Mouse (Mus musculus) pancreas, adult 10 weeks (tissue): ENCODE measurements around the gene Gm49391. TPM values are rescaled to one million over a fixed set of nuclear protein-coding genes. Genes with fewer than 3 reads are reported as not detected.

ENCODE experiments used
- polyA plus RNA-seq: library from polyadenylated mRNA; stranded (reverse); fragments of 350-450 nt; fragmentation: Illumina TruSeq; extraction: RNeasy Lipid Tissue Mini Kit (QIAGEN cat#74804); gene quantifications from one replicate; pipeline ENCODE4 v1.2.3, GENCODE M21; 2015; ENCODE audit warnings: low read depth, low replicate concordance; ENCODE audit not compliant: insufficient read depth

Gene Gm49391
- 1.7 TPM for polyA plus RNA-seq

DNA sequence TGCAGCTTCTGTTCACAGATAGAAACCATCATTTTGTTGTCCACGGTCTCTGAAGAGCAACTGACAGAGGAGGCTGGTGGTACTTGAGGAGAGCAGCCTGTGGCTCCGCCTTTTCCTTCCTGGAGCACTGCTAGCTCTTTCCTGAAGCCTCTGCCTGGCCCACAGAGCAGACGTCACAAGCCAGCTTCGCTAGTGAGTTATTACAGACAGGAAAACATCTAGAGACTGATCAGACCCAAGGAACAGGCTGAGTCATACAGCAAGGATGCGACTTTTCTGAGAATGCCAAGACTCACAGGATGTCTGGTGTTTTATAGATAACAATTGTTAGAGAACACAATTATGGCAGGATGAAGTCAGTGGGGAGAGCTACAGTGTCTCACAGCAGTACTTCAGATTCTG, at the start of gene Gm49391, which contains the start of gene Ctla2a:
Gene Gm49391, minus strand, starts transcription at position 72 of the 402 bp plus-strand sequence.
Gene Ctla2a, minus strand, starts transcription at position 126 of the 402 bp plus-strand sequence.

DNA sequence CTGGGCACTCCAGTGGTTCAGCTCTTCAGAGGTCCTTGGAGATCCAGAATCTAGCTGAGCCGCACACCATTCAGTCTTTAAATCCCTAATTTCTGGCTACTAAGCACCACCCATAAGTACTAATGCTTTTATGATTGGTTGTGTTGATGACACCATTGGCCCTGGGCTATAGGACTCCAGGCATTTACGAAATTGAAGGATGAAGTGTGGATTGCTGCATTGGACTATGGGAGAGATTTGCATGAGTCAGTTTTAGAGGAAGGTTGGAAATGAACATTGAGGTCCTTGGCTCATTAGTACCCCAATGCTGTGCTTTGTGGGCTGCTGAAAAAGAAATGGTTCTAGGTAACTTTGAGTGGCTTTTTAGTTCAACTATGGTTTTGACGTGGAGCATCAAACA, 5.5 kb upstream of the Gm49391 start, which contains the start of gene Tpbpa:
Gene Tpbpa, minus strand, starts transcription at position 101 of the 400 bp plus-strand sequence.

GRCm38 (mm10) chr13:60935490-60935889, 881 bp downstream of the Gm49391 start, which contains the start of gene Gm49393:
Gene Gm49393 (minus strand): TSS chr13:60935590.

GRCm38 (mm10) chr13:60904780-60905179, 31.6 kb downstream of the Gm49391 start, which contains the start of gene Tpbpb:
Gene Tpbpb (minus strand): TSS chr13:60904880.

DNA sequence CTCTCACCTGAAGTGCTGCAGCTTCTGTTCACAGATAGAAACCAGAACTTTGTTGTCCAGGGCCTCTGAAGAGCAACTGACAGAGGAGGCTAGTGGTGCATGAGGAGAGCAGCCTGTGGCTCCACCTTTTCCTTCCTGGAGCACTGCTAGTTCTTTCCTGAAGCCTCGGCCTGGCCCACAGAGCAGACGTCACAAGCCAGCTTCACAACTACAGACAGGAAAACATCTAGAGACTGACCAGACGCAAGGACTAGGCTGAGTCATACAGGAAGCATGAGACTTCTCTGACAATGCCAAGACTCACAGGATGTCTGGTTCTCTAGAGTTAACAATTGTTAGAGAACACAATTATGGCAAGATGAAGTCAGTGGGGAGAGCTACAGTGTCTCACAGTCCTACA, 39.0 kb downstream of the Gm49391 start, which contains the start of gene Ctla2b:
Gene Ctla2b, minus strand, starts transcription at position 120 of the 400 bp plus-strand sequence.

GRCm38 (mm10) chr13:60896794-60897193, 39.6 kb downstream of the Gm49391 start, which contains the start of gene Gm49392:
Gene Gm49392 (minus strand): TSS chr13:60896894.

GRCm38 (mm10) chr13:60864281-60864680, 72.1 kb downstream of the Gm49391 start, which contains the start of gene 4930486L24Rik:
Gene 4930486L24Rik (minus strand): TSS chr13:60864475.

Other genes with a start within 250 kb of the Gm49391 start
- gene BC051665, start 150.2 kb downstream of the Gm49391 start, polyA plus RNA-seq = not detected
- not detected for gene Ctsll3, start 133.7 kb downstream of the Gm49391 start, polyA plus RNA-seq
- not detected for gene 4930486L24Rik, start 72.1 kb downstream of the Gm49391 start, polyA plus RNA-seq
- not detected for gene Gm49392, start 39.7 kb downstream of the Gm49391 start, polyA plus RNA-seq
- 2.4 TPM for gene Ctla2b, start 39.1 kb downstream of the Gm49391 start, polyA plus RNA-seq
- gene Tpbpb, start 31.7 kb downstream of the Gm49391 start, polyA plus RNA-seq = not detected
- not detected for gene Gm49393, start 981 bp downstream of the Gm49391 start, polyA plus RNA-seq
- gene Ctla2a, start 54 bp upstream of the Gm49391 start, polyA plus RNA-seq = 25.1 TPM
- gene Tpbpa, start 5.4 kb upstream of the Gm49391 start, polyA plus RNA-seq = not detected
- not detected for gene Ctsj, start 69.4 kb upstream of the Gm49391 start, polyA plus RNA-seq
- gene Ctsq, start 104.1 kb upstream of the Gm49391 start, polyA plus RNA-seq = not detected
- gene Ctsr, start 227.7 kb upstream of the Gm49391 start, polyA plus RNA-seq = not detected